Mouse (Mus musculus) cerebellum, postnatal 10 days (tissue): ENCODE measurements around the gene Yrdc.
A peak's percentile ranks its signal among the peaks of the same experiment; 100 is the strongest.

ENCODE experiments used
- DNase-seq, 2 experiments: peaks; one replicate each; pipeline ENCODE4 v3.0.0; 2021; ENCODE audit warnings: mixed read lengths in 2 of 2

Gene Yrdc

DNA sequence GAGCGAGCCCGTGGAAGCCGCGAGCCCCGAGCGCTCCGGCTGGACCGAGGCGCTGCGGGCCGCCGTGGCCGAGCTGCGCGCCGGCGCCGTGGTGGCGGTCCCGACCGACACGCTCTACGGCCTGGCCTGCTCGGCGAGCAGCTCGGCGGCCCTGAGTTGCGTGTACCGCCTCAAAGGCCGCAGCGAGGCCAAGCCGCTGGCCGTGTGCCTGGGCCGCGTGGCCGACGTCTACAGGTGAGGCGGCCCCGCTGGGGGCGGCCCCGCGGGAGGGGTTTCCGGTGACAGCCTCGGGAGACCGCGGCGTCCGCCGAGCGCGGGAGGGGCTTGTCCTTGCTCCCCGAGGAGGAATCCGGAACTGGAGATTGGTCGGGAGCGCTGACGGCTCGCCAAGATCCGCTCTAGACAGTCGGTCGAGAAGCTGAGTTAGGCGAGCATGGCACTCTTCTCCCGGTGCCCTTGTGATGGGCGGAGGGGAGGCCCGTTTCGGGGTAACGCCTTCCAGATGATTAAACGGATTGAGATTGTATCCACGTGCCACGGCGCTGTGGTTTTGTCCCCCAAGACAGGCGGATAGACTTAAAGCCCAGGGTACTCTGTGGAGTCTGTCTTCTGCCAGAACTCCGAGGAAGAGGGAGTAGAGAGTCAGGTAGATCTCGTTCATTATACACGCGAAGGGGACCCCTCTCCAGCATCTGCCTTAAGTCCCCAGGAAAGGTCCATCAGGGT is 617 bp downstream of the Yrdc start, which contains the start of gene 1110065P20Rik:
TSS of gene 1110065P20Rik (minus strand) at position 264 of the 726 bp plus-strand sequence.
- DNase-seq, result peak; percentile 78 to 81

DNA sequence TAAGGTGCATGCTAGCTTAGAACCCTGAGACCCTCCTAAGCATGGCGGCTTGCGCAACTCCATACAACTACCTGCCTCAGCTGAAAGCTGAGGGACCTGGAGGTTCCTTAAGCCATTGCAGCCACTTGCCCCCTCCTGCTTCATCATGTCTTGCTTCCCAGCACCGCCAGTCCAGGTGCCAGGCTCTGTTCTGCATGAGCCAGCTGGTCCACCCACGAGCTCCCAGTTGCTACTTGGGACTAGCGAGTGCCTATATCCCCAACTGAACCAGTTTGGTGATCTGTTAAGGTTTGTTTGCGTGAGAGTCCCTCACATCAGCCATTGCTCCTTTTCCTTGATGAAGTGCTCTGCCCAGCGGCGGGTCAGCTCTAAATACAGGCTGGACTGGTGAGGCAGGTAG is 5.8 kb downstream of the Yrdc start:
- no peak for DNase-seq

DNA sequence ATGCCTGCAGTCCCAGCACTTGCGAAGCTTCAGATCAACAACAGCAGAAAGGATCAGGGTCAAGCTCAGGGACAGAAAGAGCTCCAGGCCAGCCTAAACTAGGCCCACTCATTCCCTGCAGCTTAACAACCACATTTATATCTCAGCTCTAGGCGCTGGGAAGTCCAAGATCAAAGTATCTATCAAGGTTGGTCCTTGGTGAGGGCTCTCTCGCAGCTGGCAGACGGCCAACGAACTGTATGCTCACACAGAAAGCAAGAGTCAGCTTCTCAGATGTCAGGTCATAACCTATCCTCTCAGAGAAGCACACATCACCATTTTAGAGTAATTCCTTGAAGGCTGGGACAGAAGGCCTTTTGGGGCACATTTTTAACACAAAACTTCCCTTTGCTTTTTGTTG is 7.9 kb downstream of the Yrdc start:
- peak in 1 of 2 experiments; percentile 47 for DNase-seq

DNA sequence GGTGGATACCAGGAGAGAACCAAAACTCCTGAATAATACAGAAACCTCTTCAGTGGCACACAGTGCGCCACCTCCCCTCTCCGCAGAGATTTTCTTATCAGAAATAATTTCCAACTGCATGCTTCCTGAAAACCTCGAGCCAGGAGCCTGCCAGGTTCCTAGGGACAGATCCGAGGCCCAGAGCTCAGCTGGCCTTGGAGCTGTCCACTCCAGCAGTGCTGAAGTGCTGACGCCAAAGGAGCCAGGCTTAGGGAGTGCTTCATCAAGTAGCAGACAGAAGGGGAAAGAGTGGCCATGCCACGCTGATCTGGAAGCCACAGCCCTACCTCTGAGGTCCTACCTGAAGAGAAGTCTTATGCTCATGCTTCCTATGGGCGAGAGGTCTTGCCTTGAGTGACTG is 10.0 kb downstream of the Yrdc start:
- DNase-seq, result peak; percentile 51 to 59

DNA sequence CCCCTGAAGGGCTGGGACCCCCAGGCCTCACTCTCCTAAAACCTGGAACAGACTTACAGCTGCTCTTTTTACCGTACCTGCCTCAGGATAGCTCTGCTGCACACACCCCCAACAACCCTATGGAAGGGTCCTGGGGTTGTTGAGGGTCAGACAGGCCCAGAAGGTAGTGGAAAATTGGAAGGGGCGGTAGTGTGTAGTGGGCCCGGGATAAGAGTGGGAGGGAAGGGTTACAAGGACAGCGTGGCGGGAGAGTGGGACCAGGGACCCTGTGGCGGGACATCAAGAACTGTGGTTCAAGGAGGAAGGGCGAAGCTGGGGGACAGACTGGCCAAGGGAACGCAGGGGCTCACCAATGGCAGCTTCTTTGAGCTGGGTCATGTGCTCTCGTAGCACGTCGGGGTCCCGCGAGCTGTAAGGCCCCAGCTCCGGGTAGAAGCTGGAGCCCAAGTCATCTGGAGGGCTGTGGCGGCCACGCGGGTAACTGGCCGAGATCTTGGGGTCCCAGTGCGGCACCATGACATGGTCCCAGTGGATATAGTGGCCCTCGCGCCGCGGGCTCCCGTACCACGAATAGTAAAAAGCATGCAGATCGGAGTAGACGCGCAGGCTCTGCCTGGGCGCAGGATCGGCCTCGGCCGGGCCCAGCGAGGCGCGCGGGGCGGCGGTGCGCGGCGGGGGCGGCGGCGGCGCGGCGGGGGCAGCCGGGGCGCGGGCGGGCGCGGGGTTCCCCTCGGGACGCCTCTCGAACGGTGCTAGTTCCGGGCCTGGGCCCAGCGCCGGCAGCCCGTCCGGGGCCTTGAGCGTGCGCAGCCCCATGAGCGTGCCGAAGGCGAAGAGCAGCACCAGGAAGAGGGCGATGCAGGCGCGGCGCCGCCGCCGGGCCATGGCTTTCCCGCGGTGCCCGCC is 11.1 kb downstream of the Yrdc start, which contains the start of gene Maneal:
TSS of gene Maneal (minus strand) at position 889 of the 906 bp plus-strand sequence.
- DNase-seq, result peak; percentile 57 to 65

DNA sequence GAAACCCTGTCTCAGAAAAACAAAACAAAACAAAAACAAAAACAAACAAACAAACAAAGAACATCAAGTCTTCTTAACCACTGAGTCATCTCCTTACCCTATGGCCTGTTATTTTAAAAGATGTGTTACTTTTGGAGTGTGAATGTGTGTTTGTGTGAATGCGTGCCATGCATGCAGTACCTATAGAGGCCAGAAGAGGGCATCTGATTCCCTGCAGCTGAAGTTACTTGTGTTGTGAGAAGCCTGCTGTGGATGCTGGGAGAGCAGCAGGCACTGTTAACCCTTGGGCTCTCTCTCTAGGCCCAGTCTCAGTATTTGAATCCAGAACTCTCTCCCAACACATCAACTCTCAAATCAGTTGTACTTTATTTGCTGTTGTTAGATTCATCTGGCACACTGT is 22.2 kb downstream of the Yrdc start:
- DNase-seq, result no peak

DNA sequence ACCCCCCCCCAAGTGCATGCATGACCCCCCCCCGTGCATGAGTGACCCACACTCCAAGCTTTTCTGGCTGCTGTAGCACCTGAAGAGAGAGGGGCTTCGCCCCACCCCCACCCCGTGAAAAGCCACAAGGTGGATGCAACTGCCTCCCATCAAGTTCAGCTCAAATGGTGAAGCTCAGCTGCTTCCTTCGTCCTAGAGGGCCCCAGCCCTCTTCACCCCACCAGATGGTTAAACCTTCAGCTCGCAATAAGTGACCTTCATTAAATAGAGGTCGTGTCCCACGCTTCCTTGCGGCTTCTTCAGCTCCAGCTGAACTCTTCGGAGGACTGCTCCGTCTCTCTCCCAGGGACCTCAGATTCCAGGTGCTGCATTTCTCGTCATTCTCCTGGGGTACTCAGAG is 30.1 kb downstream of the Yrdc start, which contains the start of gene Epha10:
TSS of gene Epha10 (plus strand) at position 301 of the 400 bp plus-strand sequence.
- DNase-seq, result no peak

DNA sequence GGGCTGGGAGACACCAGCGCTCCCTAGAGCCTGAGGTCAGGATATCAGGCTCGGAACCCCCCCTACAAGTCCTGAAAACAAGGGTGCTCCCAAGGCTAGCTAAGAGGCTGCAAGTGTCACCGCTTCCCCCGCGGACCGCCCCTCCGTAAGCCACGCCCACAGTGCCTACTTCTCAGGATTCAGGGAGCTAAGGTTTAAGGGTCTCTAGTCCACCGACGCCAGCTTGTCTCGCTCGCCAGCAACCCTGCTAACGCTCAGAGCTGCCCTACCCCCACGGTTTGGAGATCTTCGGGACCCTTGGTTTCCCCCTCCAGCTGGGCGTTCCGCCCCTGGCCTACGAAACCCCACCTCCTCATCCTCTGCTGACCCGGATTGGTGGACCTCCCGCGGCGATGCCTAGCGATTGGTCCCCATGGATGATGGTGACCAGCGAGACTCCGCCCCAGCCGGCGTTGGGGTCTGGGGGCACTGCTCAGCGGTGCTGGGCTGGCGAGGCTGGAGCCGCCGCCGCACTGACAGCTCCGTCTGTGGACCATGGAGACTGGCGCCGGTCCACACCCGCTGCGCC is 30.9 kb downstream of the Yrdc start:
- DNase-seq, result peak; percentile 96 to 97

DNA sequence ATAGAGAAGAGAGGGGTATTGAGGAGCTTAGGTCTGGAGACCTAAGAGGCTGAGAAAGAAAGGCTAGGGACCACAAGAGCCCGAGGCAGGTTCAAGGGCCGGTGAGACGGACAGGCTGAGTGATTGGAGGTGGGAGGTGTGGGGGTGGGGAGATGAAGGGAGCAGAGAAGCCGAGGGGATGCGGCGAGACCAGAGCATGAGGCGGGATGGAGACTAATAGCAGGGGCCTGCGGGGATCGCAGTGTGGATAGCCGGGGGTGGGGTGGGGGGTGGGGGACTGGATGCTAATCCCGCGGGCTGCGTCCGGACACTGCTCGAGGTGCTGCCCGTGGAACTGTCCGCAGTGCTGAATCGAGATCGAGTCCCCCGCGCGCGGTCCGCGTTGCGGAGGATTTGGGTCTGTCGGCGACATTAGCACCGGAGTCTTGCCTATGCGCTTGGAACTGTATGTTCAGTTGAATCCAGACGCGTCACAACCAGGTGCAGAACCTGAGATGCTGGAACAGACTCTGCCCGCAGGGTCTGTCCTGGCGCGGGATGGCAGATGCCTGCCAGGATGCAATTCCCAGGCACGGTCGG is 31.8 kb downstream of the Yrdc start:
- peak; percentile 57 to 58 for DNase-seq

DNA sequence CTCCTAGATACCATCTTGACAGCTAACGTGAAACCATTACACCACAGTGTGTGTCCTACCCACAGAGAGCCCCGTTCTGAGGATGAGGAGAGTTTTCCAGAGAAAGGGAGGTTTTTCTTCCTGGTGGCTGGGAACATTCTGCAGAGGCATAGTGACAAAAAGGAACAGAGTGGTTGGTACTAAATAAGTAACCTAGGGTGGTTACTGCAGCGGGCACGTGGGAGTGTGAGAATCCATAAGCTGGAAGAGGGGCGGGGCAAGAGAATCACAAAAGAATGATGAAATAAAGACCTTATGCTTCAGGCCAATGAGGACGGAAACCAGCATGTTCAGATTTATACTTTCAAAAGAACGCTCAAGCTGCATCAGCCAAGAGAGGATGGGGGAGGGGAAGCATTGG is 38.2 kb downstream of the Yrdc start:
- DNase-seq, result no peak

DNA sequence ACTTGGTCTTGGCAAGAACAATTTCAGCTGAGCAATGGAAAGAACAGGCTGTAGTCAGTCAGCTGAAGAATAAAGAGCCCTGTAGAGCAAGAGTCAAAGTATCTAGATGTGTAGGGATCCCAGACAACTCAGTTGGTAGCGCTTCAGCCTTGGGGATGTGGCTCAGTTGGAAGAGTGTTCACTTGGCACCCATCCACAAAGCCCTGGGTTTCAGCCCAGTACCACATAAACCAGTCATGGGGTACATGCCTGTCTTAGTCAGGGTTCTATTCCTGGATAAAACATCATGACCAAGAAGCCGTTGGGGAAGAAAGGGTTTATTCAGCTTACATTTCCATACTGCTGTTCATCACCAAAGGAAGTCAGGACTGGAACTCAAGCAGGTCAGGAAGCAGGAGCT is 39.5 kb downstream of the Yrdc start:
- DNase-seq, result peak in 1 of 2 experiments; percentile 20

DNA sequence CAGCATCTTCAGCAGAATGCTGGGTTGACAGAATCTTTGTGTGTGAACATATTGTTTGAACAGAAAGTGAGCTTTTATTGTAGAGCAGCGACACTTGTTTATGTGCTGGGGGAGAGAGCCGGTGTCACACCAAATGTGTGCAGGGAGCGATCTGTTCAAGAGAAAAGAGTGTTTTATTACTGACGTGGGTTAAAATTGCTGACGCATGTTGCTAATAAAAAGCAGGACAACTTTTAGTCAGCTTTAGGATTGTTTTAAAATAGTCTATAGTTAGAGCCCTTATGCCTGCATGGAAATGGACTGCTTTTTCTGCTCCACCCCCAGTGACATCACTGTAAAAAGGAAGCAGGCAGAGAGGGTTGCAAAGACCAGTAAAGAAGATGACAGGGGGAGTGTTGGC is 40.4 kb downstream of the Yrdc start:
- no peak for DNase-seq

DNA sequence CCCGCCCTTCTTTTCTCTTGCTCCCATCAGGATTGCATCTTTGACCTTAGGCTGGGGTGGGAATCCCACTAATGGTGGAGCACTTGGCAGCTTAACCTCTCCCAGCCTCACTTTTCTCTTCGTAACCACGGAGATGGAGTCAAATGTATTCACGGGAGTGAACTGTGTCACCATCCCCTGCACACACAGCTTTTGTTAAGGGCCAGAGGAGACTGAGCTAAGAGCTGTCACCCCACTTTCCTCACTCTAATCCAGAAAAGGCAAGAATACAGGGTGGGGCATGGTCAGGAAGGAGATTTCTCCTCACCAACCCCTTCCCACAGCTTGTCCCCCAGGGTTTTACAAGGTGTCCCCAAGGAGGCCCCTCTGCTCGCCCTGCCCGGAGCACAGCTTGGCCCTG is 43.3 kb downstream of the Yrdc start:
- DNase-seq, result no peak

DNA sequence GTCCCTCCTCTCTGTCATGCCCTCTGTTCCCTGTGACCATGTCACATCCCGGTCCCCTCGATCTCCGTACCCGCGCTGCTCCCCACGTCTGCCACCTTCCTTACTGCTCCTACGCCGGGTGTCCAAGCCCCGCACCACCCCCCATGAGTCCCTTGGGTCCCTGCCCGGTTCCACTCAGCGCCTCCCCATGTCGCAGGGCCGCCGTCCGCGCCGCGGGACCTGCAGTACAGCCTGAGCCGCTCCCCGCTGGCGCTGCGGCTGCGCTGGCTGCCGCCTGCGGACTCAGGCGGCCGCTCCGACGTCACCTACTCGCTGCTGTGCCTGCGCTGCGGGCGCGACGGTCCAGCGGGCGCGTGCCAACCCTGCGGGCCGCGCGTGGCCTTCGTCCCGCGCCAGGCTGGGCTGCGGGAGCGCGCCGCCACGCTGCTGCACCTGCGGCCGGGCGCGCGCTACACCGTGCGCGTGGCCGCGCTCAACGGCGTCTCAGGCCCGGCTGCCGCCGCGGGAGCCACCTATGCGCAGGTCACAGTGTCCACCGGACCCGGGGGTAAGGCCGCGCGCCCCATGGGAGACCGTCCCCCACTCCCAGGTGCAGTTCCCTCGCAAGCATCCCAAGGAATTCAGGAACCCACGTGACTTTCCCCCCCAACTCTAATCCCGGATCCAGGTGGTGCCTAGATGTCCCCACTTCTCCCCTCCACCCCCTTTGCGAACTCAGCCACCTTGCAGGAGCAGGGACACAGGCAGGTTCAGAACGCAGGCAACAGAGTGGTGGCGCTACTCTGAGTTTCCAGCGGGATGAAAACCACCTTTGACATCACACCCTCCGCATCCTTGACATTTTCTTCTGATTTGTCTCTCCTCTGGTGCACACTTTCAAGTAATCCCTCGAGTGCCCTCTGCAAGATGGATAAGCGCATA is 44.3 kb downstream of the Yrdc start:
- peak; percentile 72 to 73 for DNase-seq

DNA sequence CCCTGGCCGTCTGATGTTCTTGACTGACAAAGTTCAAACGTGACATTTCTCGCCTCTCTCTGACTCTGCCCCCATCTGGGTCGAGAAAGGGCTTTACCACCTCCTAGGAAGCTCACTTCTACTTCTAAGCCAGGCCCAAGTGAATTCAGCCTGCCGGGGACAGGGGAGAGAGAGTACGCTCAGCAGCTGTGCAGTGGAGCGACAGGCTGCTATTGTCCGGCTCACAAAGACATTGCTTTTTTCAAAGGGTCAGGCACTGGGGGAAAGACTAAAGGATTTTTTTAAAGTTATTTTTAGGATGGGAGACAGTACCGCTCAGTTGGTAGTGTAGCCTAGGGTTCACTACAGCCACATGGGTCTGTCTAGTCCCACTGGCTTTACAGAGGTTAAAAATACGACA is 47.9 kb downstream of the Yrdc start:
- DNase-seq, result no peak

DNA sequence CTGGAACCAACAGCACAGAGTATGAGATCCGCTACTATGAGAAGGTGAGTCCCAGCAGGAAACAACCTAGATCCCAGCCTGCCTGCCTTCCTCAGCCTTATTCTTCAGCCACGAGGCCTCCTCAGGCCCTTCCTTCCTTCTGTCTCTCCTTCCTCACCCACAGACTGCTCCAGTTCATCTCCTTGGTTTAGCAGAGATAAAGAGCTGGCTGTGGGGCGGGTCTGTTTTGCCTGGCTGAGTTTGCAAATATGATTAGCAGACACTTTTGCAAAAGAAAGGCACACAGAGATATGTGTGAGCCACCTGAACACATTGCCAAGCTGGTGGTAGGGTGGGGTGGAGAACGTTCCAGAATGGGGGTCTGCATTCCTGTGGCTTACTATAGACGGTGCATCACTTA is 49.4 kb downstream of the Yrdc start:
- no peak for DNase-seq
